Comparison of ENCODE assay signal across 10 mouse cellular contexts in genomic region chr6:118754439-118754838, GRCm38 (mm10).
DNase-seq lines count a peak whose midpoint lies in the region; ATAC-seq and TF ChIP-seq lines count a peak whose summit lies in the region.
"Had no signal": no experiment of that assay in that cellular context is flagged by ENCODE, and none has a peak within 500 bp of the region (broad histone marks: within the 10 kb centered on the region; RNA-seq: fewer than 3 reads in every experiment).

No protein-coding gene starts in this region.

- peak; percentile 49 to 59 for DNase-seq in heart, adult 18-20 months
- DNase-seq in MEL (ENCODE audit: low read depth, low spot score) = no peak
- DNase-seq in cerebellum, adult 11 months = peak; percentile 60
- peak; percentile 61 to 63 for DNase-seq in heart, postnatal 10 days
- no peak for DNase-seq in spleen, postnatal 14 days (ENCODE audit: low spot score in 2 of 2)

- TF ChIP-seq CTCF in MEL (IDR thresholded peaks at IDR 0.05 in 2 of 3, conservative IDR thresholded peaks at IDR 0.05 in 1 of 3; ENCODE audit: control insufficient read depth in 1 of 3, insufficient read depth in 1 of 3, low read depth in 2 of 3, low read length in 3 of 3, poor library complexity in 1 of 3, severe bottlenecking in 1 of 3) = no peak

- intact Hi-C loops in heart, postnatal 10 days (cut with DNase I) = no loop called here

- no peak for ATAC-seq in heart, embryonic 11.5 days (replicated peaks; ENCODE audit: insufficient number of reproducible peaks, low FRiP score, low TSS enrichment)
- no peak for ATAC-seq in midbrain, embryonic 13.5 days
- ATAC-seq in CD4-positive, CD25-positive, alpha-beta regulatory T cell, adult 4 months = no peak

- no peak for TF ChIP-seq POLR2A in MEL (IDR thresholded peaks at IDR 0.05; ENCODE audit: control insufficient read depth in 1 of 2, insufficient read depth in 1 of 2, low read depth in 1 of 2, low read length in 2 of 2, poor library complexity in 1 of 2)

- H3K27me3 ChIP-seq in heart, embryonic 11.5 days (ENCODE audit: control insufficient read depth, insufficient read depth, low read length) = no peaks in the 10 kb centered on the region
- no peaks in the 10 kb centered on the region for H3K27me3 ChIP-seq in MEL (ENCODE audit: control insufficient read depth in 1 of 2, insufficient read depth in 2 of 2, low read length in 2 of 2)
- H3K27me3 ChIP-seq in midbrain, embryonic 13.5 days = no peaks in the 10 kb centered on the region

- no peak overlapping the region for H3K4me3 ChIP-seq in heart, embryonic 11.5 days (ENCODE audit: low read depth, low read length)
- H3K4me3 ChIP-seq in MEL (ENCODE audit: control insufficient read depth in 1 of 2, insufficient read depth in 1 of 2, low read depth in 2 of 2, low read length in 2 of 2) = no peak overlapping the region
- H3K4me3 ChIP-seq in midbrain, embryonic 13.5 days (replicated peaks) = no peak overlapping the region

- peaks cover 12% of the 10 kb centered on the region for H3K4me1 ChIP-seq in heart, embryonic 11.5 days (ENCODE audit: control insufficient read depth, insufficient read depth, low read length)
- peaks cover 24 to 56% of the 10 kb centered on the region in 2 experiments for H3K4me1 ChIP-seq in MEL (ENCODE audit: control insufficient read depth in 1 of 2, insufficient read depth in 2 of 2, low read length in 2 of 2)
- no peaks in the 10 kb centered on the region for H3K4me1 ChIP-seq in midbrain, embryonic 13.5 days (replicated peaks)

- H3K9ac ChIP-seq in heart, embryonic 11.5 days (ENCODE audit: low read depth, low read length) = no peak overlapping the region
- H3K9ac ChIP-seq in MEL (ENCODE audit: control insufficient read depth, low read depth, low read length, poor library complexity, severe bottlenecking) = no peak overlapping the region
- H3K9ac ChIP-seq in midbrain, embryonic 13.5 days (replicated peaks) = no peak overlapping the region
- H3K9ac ChIP-seq: hindbrain, embryonic 14.5 days had no signal

- no peak for TF ChIP-seq EP300 in MEL (IDR thresholded peaks at IDR 0.05; ENCODE audit: low read depth in 1 of 2, low read length in 2 of 2)

- TF ChIP-seq RAD21 in MEL (IDR thresholded peaks at IDR 0.05; ENCODE audit: low read depth, low read length) = no peak

- H3K79me2 ChIP-seq in MEL (ENCODE audit: control insufficient read depth, insufficient read depth, low read length, poor library complexity) = no peaks in the 10 kb centered on the region; the same call in 1 of the 2 replicates

- H3K36me3 ChIP-seq in heart, embryonic 11.5 days (ENCODE audit: control insufficient read depth, insufficient read depth, low read length) = no peaks in the 10 kb centered on the region
- peaks cover 0 to 52% of the 10 kb centered on the region in 2 experiments; a peak in 2 of 4 replicates for H3K36me3 ChIP-seq in MEL (ENCODE audit: control insufficient read depth in 1 of 2, insufficient read depth in 2 of 2, low read length in 2 of 2)
- H3K36me3 ChIP-seq in midbrain, embryonic 13.5 days = no peaks in the 10 kb centered on the region

- H3K27ac ChIP-seq in heart, embryonic 11.5 days (ENCODE audit: low read depth, low read length) = no peak overlapping the region
- no peak overlapping the region for H3K27ac ChIP-seq in MEL (ENCODE audit: control insufficient read depth, low read depth, low read length)
- no peak overlapping the region for H3K27ac ChIP-seq in midbrain, embryonic 13.5 days
- H3K27ac ChIP-seq: hindbrain, embryonic 14.5 days; macrophage had no signal

- no peaks in the 10 kb centered on the region for H3K9me3 ChIP-seq in heart, embryonic 11.5 days (replicated peaks; ENCODE audit: control insufficient read depth, low read length)
- H3K9me3 ChIP-seq in MEL (replicated peaks; ENCODE audit: insufficient read depth, low read length) = no peaks in the 10 kb centered on the region
- no peaks in the 10 kb centered on the region for H3K9me3 ChIP-seq in midbrain, embryonic 13.5 days

- WGBS in heart, embryonic 11.5 days (ENCODE audit: insufficient replicate concordance) = 76% methylated on average over 3 of the region's 3 CpGs
- WGBS in midbrain, embryonic 13.5 days = 84% methylated on average over 3 of the region's 3 CpGs

- H3K4me2 ChIP-seq in heart, embryonic 11.5 days = no peak overlapping the region
- H3K4me2 ChIP-seq in midbrain, embryonic 13.5 days (replicated peaks) = no peak overlapping the region
- H3K4me2 ChIP-seq: hindbrain, embryonic 14.5 days had no signal

TF ChIP-seq in MEL, 35 proteins besides CTCF, POLR2A, EP300 and RAD21:
- TF ChIP-seq SMC3 (IDR thresholded peaks at IDR 0.05; ENCODE audit: low read depth, low read length) (no peak), RCOR1 (IDR thresholded peaks at IDR 0.05; ENCODE audit: low read depth, low read length) (0 out of 2 replicates have a peak, but pooled peaks have one; percentile 20)

Comparison
In these comparisons a context has a peak if more than half of its experiments do, and no peak if none do; other contexts are left out.
1. DNase-seq: peak in heart, adult 18-20 months (2 of 2), cerebellum, adult 11 months (single experiment) and heart, postnatal 10 days (2 of 2); none in MEL (single experiment) and spleen, postnatal 14 days (0 of 2).